Mouse (Mus musculus) ovary, postnatal 10 days (tissue): ENCODE measurements around the gene Ap5s1.

Experiments used
- DNase-seq: peaks from one replicate; pipeline ENCODE4 v3.0.0; 2022; ENCODE audit warnings: low spot score

Ap5s1 gene

GRCm38 (mm10) chr2:131187602-131187922 is 19.3 kb upstream of the Ap5s1 start:
- no peak for DNase-seq

- DNase-seq: no peak
These were observed 18.6 kb upstream of the Ap5s1 start for GRCm38 (mm10) chr2:131188311-131188710.

- DNase-seq: no peak
These were observed 17.2 kb upstream of the Ap5s1 start for GRCm38 (mm10) chr2:131189521-131190309.

DNA sequence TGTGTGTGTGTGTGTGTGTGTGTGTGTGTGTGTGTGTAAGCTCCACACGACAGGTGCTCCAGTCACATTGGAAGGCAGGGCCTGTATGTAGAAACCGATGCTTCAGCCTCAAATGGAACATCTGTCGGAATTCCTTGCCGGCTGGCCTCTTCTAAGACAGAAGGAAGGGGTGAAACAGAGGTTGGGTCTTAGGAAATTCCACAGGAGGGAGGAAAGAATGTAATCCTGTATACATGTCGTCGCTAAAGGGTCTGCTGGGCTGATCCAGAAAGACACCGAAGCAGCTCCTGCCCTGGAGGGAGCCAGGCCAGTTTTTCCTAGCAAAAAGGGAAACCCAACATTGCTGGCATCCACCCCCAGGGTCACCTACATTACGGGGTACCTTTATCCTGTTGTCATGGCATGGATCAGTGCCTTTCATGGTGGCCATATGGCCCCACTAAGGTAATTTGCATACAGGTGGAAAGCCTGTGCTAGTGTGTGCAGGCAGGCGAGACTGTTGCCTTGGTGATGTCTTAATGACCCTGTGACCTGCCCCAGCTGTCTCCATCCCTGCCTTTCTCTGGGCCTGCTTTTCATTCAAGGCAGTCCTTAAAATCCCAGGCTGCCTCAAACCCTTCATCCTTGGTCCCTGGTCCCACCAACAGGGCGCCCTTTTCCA is 16.4 kb upstream of the Ap5s1 start:
- no peak for DNase-seq

DNA sequence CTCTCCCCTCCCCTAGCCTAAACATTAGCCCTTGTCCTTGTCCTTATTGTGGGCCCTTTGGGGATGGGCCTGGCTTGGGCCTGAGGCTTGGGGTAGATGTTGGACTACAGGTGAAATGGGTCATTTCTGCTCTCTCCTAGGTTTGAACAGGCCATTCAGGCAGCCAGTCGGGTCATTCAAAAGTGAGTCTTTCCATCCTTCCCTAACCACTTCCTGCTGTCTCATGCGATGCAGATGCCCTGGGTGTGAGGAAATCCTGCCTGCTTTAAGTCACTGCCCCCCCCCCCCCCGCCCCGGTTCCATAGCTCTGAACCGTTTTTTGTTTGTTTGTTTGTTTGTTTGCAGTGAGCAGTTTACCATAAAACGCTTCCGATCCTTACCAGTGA is 15.9 kb upstream of the Ap5s1 start:
- DNase-seq: no peak

GRCm38 (mm10) chr2:131196606-131197316 is 10.1 kb upstream of the Ap5s1 start:
- no peak for DNase-seq

GRCm38 (mm10) chr2:131200710-131201109 is 6.2 kb upstream of the Ap5s1 start:
- no peak for DNase-seq

- DNase-seq: no peak
These were observed 5.6 kb upstream of the Ap5s1 start for GRCm38 (mm10) chr2:131201262-131201661.

- no peak for DNase-seq
These were observed 3.0 kb upstream of the Ap5s1 start for GRCm38 (mm10) chr2:131203816-131204409.

DNA sequence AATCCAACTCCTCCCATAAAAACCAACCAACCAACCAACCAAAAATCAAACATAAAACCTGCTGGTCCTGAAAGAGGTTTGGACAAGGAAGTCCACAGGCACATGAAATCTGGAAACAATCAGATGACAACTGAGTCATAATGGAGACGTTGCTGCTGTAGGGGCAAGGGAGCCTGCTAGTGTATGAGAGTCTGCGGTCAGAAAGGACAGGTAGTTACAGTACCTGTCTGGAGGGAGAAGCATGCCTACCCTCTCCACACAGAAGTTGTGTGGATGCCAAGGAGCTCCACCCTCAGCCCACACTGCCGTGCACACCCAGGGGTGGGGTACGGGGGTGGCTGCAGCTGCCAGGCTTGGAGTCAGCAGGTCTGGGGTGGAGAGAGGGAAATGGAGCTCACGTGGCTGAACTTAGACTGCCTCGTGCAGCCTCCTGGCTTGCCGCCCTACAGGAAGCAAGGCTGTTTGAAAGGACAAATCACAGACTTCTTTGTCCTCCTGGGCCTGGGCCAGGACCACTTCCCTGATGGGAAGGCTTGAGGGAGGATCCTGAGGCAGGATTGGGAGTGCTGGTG is 2.4 kb upstream of the Ap5s1 start:
- peak; percentile 85 for DNase-seq

- no peak for DNase-seq
These were observed 1.2 kb upstream of the Ap5s1 start for GRCm38 (mm10) chr2:131205521-131206182.

GRCm38 (mm10) chr2:131208356-131208755 is 1.5 kb downstream of the Ap5s1 start:
- no peak for DNase-seq

DNA sequence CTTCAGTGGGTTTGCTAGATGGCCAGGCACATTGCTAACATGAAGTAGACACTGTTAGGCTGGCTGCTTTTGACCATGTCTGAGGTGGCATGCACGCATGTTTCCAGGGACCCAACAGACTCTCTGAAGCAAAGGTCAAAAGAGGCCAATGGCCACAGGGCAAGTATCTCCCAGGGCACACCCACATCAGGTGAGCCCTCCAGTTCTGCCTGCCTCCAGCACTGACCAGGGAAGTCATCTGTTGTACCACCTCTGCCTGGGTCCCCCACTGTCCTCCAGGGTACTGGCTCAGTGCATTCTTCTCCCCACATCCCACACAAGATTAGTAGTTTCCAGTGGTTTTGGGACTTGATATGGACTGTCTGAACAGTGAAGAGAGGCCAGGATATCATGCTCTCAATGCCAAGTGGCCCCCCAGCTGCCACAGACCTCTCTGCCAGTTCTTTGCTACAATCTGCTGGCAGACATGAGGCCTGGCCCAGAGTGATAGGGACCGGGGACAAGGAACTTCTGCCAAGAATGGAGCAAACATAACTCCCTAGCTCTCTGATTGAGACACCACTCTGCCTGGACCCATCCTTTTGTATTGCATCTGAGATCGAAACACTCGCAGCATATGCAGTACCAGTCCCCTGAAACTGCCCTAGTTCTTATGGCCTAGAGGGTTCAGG is 2.4 kb downstream of the Ap5s1 start:
- no peak for DNase-seq

DNA sequence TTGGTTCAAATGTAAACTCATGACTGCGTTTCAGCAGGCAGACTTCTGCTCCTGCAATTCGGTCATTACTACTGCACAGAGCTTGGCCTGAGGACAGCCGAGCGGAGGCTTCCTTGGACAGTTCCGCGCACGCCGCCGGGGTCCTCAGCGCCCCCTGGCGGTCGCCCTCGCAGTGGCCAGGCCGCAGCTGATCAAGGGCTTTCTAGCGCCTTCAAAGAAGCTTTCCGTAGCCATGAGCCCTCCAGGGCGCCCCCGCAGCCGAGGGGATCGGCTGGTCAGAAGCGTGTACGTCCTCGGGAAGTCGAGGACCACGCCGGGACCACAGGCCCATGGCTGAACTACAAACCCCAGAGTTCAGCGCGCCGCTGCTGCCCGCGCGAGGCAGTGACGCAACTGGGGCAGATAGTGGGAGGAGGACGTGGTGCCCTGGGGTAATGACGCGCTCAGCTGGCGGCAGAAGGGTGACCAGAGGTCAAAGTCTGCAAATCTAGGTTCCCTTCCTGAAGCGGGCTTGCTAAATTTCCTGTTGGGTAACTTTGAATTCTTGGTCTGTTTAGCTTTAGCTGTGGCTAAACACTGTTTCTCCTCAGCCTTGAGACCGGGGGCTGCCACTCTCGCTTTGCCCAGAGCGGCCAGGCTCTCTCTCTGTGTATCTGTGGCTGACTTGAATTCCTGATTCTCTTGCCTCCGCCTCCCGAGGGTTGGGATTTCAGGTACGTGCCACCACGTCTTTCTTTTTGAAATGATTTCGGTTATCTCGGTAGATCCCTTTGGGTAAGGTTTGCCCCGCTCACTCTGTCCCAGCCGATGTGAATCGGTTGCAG is 3.3 kb downstream of the Ap5s1 start:
- peak; percentile 93 for DNase-seq

- DNase-seq: no peak
These were observed 4.2 kb downstream of the Ap5s1 start for GRCm38 (mm10) chr2:131211026-131211615.

- DNase-seq: no peak
These were observed 6.9 kb downstream of the Ap5s1 start for GRCm38 (mm10) chr2:131213773-131214172.

DNA sequence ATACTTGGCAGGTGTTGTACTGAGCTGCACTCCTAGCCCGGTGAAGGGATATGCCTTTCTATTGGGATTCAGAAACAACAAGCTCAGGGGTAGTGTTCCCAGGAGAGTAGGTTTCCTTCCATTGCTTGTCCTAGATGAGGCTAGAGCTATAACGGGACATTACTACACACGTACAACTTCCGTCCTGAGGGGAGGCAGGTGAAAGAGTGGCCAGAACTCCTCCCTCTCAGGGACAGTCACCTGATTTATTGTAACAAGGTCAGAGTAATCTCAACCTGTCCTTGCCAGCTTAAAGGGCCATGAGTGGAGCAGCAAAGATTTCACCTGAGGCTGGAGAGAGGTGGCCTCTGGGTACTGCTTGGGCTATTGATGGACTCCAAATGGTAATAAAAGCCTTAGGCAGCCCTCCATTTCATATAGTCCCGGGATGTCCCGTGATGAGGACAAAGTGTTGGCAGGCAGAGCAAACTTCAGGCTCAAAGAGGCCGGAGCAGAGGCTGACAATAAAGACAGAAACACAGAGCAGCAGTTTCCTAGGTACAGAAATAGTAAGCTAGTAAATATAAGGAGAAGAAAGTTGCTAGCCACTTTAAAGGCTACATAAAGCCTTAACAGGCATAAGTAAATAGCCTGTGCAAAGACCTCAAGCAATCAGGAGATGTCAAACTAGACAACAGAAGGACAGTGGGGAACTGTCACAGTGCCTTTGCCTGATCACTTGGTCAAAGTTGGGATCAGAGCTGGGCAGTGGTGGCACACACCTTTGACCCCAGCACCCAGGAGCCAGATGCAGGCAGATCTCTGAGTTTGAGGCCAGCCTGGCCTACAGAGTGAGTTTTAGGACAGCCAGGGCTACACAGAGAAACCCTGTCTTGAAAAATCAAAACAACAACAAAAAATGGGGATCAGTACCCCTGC is 9.3 kb downstream of the Ap5s1 start:
- no peak for DNase-seq

GRCm38 (mm10) chr2:131220030-131220429 is 13.2 kb downstream of the Ap5s1 start:
- no peak for DNase-seq
